Mouse (Mus musculus): ENCODE measurements at regions not wholly inside any gene's neighbourhood (a gene's known extent, or its start where the extent isn't known, plus 50 kb on each side); places are given as distances from the start of the nearest gene placed in this dataset.

DNA sequence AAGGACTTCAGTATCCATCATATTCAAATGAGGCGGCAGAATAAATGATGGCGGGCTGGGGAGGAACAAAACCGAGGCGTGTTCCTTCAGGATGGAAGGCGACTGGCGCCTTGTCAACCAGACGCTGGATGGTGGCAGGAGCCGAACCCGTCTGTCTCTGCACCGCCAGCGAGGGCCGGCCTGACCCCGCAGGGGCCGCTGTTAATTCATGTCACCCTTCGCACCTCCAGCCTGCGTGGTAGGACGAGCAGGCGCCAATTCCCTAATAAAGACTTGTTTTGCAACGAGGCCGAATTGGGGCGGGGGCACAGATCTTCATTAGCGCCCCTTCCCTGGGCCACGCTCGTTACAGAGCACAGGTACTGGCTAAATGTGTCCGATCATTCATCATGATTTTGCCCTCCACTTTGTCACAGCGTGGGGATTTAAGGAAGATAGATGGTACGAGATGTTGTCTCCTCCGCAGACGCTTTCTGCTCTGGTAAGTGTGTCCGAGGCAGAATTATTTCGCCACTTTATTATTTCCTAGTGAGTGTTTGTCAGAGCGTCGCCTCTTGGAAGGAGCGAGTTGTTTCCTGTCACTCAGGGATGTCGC lies 78.7 kb upstream of the Mvb12b start:
- H3K4me1 ChIP-seq (ENCODE audit: insufficient read depth) = peaks cover 3% of the 10 kb centered on the region; the same call in 1 of the 2 replicates
- WGBS = 11% methylated on average over 35 of the region's 35 CpGs
- H3K36me3 ChIP-seq (ENCODE audit: insufficient read depth) = no peaks in the 10 kb centered on the region
- H3K27me3 ChIP-seq (ENCODE audit: insufficient read depth, low read length) = no peaks in the 10 kb centered on the region; the same call in 1 of the 2 replicates
- H3K4me2 ChIP-seq = peak overlapping the region; percentile 55
- 0 out of 2 replicates have a peak overlapping the region, but pooled peaks have one; percentile 1 for H3K9ac ChIP-seq
- no peak for TF ChIP-seq CTCF (IDR thresholded peaks at IDR 0.05; ENCODE audit: low read depth)
- peak overlapping the region; percentile 17 for H3K4me3 ChIP-seq (ENCODE audit: low read depth, low read length)
- H3K27ac ChIP-seq (ENCODE audit: low read depth) = no peak overlapping the region; the same call in 1 of the 2 replicates
- H3K9me3 ChIP-seq (ENCODE audit: low read depth, low read length) = peaks cover 6% of the 10 kb centered on the region; the same call in 1 of the 2 replicates
- DNase-seq = peak; percentile 60
- ATAC-seq (ENCODE audit: insufficient read depth) = 0 out of 2 replicates have a peak, but pooled peaks have one; percentile 9

DNA sequence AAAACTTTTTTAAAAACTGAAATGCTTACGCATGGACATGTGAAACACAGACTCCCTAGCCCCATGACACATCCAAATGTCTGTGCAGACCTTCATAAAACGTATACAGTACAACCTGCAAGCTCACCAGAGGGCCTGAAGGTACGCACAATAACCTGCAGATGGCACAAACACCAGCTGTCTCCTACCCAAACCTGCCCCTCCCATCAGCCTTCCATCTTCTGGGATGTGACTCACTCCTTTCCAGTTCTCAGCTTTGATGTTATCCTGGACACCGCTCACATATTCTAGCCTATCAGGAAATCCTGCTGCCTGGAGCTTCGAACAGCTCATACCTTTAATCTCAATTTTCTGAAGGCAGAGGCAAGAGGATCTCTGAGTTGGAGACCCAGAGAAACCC lies 76.3 kb upstream of the Mvb12b start:
- TF ChIP-seq CTCF (IDR thresholded peaks at IDR 0.05; ENCODE audit: low read depth) = no peak
- no peaks in the 10 kb centered on the region for H3K9me3 ChIP-seq (ENCODE audit: low read depth, low read length)
- 72% methylated on average over 5 of the region's 5 CpGs for WGBS
- no peaks in the 10 kb centered on the region for H3K36me3 ChIP-seq (ENCODE audit: insufficient read depth)
- DNase-seq = no peak
- no peak for ATAC-seq (ENCODE audit: insufficient read depth)
- H3K4me2 ChIP-seq = no peak overlapping the region
- H3K27me3 ChIP-seq (ENCODE audit: insufficient read depth, low read length) = no peaks in the 10 kb centered on the region; the same call in 1 of the 2 replicates
- H3K9ac ChIP-seq = no peak overlapping the region
- H3K4me3 ChIP-seq (ENCODE audit: low read depth, low read length) = no peak overlapping the region
- H3K27ac ChIP-seq (ENCODE audit: low read depth) = no peak overlapping the region
- peaks cover 3% of the 10 kb centered on the region; the same call in 1 of the 2 replicates for H3K4me1 ChIP-seq (ENCODE audit: insufficient read depth)

GRCm38 (mm10) chr2:33962355-33963037 lies 74.8 kb upstream of the Mvb12b start:
- WGBS = 82% methylated on average over 14 of the region's 14 CpGs
- no peak for TF ChIP-seq CTCF (IDR thresholded peaks at IDR 0.05; ENCODE audit: low read depth)
- no peak overlapping the region for H3K4me3 ChIP-seq (ENCODE audit: low read depth, low read length)

GRCm38 (mm10) chr2:33961566-33961965 lies 73.8 kb upstream of the Mvb12b start:
- H3K4me2 ChIP-seq = no peak overlapping the region
- WGBS = 39% methylated on average over 2 of the region's 2 CpGs
- no peak for DNase-seq
- no peak overlapping the region for H3K4me3 ChIP-seq (ENCODE audit: low read depth, low read length)
- no peak for ATAC-seq (ENCODE audit: insufficient read depth)
- H3K27ac ChIP-seq (ENCODE audit: low read depth) = no peak overlapping the region
- no peaks in the 10 kb centered on the region for H3K9me3 ChIP-seq (ENCODE audit: low read depth, low read length)
- peaks cover 3% of the 10 kb centered on the region; the same call in 1 of the 2 replicates for H3K4me1 ChIP-seq (ENCODE audit: insufficient read depth)
- TF ChIP-seq CTCF (IDR thresholded peaks at IDR 0.05; ENCODE audit: low read depth) = no peak
- no peak overlapping the region for H3K9ac ChIP-seq
- no peaks in the 10 kb centered on the region for H3K36me3 ChIP-seq (ENCODE audit: insufficient read depth)
- H3K27me3 ChIP-seq (ENCODE audit: insufficient read depth, low read length) = no peaks in the 10 kb centered on the region; the same call in 1 of the 2 replicates

More at GRCm38 (mm10) chr2:33962355-33963037, 74.8 kb upstream of the Mvb12b start:
- H3K9me3 ChIP-seq (ENCODE audit: low read depth, low read length) = no peaks in the 10 kb centered on the region
- H3K36me3 ChIP-seq (ENCODE audit: insufficient read depth) = no peaks in the 10 kb centered on the region
- H3K27ac ChIP-seq (ENCODE audit: low read depth) = no peak overlapping the region
- DNase-seq = no peak
- H3K27me3 ChIP-seq (ENCODE audit: insufficient read depth, low read length) = no peaks in the 10 kb centered on the region; the same call in 1 of the 2 replicates
- H3K4me2 ChIP-seq = no peak overlapping the region
- peaks cover 3% of the 10 kb centered on the region; the same call in 1 of the 2 replicates for H3K4me1 ChIP-seq (ENCODE audit: insufficient read depth)
- no peak overlapping the region for H3K9ac ChIP-seq
- no peak for ATAC-seq (ENCODE audit: insufficient read depth)

DNA sequence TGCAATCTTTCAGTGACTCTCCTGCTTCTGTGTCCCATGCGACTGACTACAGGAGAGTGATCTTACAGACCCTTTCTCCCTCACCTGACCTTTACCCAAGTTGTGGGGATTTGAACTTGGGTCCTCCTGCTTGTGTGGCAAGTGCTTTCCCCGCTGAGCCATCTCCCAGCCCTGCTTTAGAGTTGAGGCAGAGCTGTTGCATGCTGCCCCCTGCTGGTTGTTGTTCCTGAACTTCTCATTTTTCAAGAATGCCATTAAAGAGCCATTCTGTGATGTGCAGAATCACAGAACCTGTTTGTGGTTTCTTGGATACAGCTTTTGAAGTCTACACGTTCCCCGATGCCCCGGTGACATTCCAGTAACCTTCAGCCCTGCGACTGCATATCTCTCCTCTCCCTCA lies 70.0 kb upstream of the Mvb12b start:
- ATAC-seq (ENCODE audit: insufficient read depth) = no peak
- Histone ChIP-seq H3K27me3 (ENCODE audit: insufficient read depth, low read length) (no peaks in the 10 kb centered on the region; the same call in 1 of the 2 replicates), H3K36me3 (ENCODE audit: insufficient read depth) (no peaks in the 10 kb centered on the region), H3K9ac (no peak overlapping the region), H3K4me3 (ENCODE audit: low read depth, low read length) (no peak overlapping the region), H3K4me2 (no peak overlapping the region), H3K27ac (ENCODE audit: low read depth) (no peak overlapping the region), H3K4me1 (ENCODE audit: insufficient read depth) (no peaks in the 10 kb centered on the region), H3K9me3 (ENCODE audit: low read depth, low read length) (no peaks in the 10 kb centered on the region)
- TF ChIP-seq CTCF (IDR thresholded peaks at IDR 0.05; ENCODE audit: low read depth) = peak; percentile 71
- WGBS = 55% methylated on average over 6 of the region's 6 CpGs
- DNase-seq = peak; percentile 76

- WGBS = 84% methylated on average over 3 of the region's 3 CpGs
- H3K36me3 ChIP-seq (ENCODE audit: insufficient read depth) = no peaks in the 10 kb centered on the region
These were observed 56.6 kb upstream of the Mvb12b start for GRCm38 (mm10) chr2:33944301-33944700.

GRCm38 (mm10) chr2:33942085-33942484 lies 54.3 kb upstream of the Mvb12b start:
- Histone ChIP-seq H3K4me3 (ENCODE audit: low read depth, low read length) (no peak overlapping the region), H3K9me3 (ENCODE audit: low read depth, low read length) (no peaks in the 10 kb centered on the region), H3K4me2 (no peak overlapping the region), H3K4me1 (ENCODE audit: insufficient read depth) (no peaks in the 10 kb centered on the region), H3K36me3 (ENCODE audit: insufficient read depth) (no peaks in the 10 kb centered on the region), H3K27ac (ENCODE audit: low read depth) (no peak overlapping the region), H3K9ac (no peak overlapping the region), H3K27me3 (ENCODE audit: insufficient read depth, low read length) (no peaks in the 10 kb centered on the region)
- ATAC-seq (ENCODE audit: insufficient read depth) (no peak), DNase-seq (no peak)
- no peak for TF ChIP-seq CTCF (IDR thresholded peaks at IDR 0.05; ENCODE audit: low read depth)
- 59% methylated on average over 2 of the region's 2 CpGs for WGBS

More at GRCm38 (mm10) chr2:33944301-33944700, 56.6 kb upstream of the Mvb12b start:
- H3K4me3 ChIP-seq (ENCODE audit: low read depth, low read length) = no peak overlapping the region
- no peaks in the 10 kb centered on the region for H3K4me1 ChIP-seq (ENCODE audit: insufficient read depth)
- H3K9ac ChIP-seq = no peak overlapping the region
- no peak overlapping the region for H3K4me2 ChIP-seq
- no peak overlapping the region for H3K27ac ChIP-seq (ENCODE audit: low read depth)
- ATAC-seq (ENCODE audit: insufficient read depth) = no peak
- no peak for DNase-seq
- TF ChIP-seq CTCF (IDR thresholded peaks at IDR 0.05; ENCODE audit: low read depth) = no peak
- no peaks in the 10 kb centered on the region for H3K27me3 ChIP-seq (ENCODE audit: insufficient read depth, low read length)
- no peaks in the 10 kb centered on the region for H3K9me3 ChIP-seq (ENCODE audit: low read depth, low read length)
